Mouse (Mus musculus): Measurements from ENCODE around the gene Adgrf1. TPM values are rescaled to one million over a fixed set of nuclear protein-coding genes. Genes with fewer than 3 reads are reported as not detected.
A peak's percentile ranks its signal among the peaks of the same experiment; 100 is the strongest.

The Adgrf1 gene
- not detected for total RNA-seq (2021)
- long read RNA-seq, experiment 1: 0 reads
- long read RNA-seq, experiment 2: 0 reads

DNA sequence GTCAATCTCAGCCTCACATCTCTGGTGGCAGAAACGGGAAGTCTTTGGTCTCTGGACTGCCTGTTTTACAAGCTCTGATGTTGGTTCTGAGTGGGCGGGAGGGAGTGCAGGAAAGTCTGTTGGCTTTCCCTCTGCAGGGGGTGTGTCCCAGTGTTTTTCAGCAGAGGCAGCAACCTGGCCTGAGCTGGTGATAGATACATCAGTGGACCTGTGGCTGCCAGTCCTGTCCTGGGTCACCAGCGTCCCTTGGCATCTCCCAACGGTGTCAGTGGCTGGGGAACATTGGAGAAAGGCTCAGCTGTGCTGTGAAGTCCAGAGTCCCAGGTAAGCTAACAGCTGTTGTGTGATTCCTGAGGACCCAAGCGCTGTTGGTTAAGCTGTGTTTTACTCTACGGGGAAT is at the start of gene Adgrf1:
TSS of gene Adgrf1 (plus strand) at position 169 of the 400 bp plus-strand sequence.
- no peak for DNase-seq (ENCODE audit: low spot score in 2 of 2)
- intact Hi-C loops (cut with DNase I): no loop called here

DNA sequence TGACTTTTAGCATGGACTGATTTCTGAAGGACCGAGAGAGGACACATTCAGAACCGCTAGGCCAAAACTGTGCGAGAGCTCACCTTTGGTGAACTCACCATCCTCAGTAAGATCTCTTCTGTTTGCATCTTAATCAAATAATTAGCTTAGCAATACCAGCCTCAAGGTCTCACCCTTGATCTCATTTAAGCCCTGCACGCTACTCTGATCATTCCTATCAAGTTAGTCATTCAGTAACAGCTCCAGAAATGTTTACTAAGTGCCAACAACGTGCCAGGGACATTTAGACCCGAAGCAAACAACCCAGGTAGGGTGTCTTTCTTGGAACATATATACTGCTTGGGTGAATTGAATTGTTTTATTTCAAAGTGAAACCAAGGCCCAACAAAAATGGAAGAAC is 44.0 kb upstream of the Adgrf1 start:
- intact Hi-C loops (cut with DNase I): no loop called here
- DNase-seq (ENCODE audit: low spot score in 2 of 2): no peak

DNA sequence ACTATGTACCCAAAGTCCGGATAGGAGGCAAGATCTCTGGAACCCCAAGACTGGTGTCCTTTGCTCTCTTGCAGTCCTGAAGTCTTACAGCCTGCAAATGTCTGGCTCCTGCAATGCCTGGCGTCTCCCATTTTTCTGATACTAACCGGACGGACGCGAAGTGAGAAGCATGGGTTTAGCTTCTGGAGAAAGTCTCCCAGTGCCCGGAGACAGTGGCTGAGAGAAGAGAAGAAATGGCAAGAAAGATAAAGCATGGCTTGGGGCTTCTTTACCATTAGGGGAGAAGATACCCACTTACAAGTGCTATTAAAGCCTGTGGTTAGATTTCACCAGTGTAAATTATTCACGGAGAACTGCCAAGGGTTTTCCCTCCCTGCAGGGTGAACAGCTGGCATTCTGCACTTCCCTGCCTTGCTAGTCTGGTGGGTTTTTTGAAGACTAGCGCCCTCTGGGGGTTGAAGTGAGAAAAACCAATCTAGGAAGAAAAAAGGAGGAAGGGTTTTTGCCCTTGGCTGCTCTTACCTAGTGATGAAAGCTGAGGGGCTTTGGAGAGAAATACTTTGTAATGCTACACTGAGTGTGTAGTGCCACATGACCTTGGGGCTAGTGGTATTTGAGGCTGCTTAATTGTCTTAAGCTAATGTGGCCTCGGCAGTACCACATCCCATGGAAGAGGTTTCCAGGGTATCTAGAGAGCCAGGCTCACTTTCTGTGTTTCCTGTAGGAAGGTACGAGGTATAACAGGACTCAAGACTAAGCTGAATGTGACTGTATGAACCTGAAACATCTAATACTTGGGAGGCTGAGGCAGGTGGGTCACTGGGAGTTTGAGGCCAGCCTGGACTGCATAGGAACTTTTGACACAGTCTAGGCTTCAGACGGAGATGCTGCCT is 40.3 kb upstream of the Adgrf1 start:
- DNase-seq (ENCODE audit: low spot score in 2 of 2): peak; percentile 79 to 80
- intact Hi-C loops (cut with DNase I): loop anchor here (1.0 kb wide), 2 partner anchors 214 to 218 kb away; partner anchors contain the start of gene Tnfrsf21

DNA sequence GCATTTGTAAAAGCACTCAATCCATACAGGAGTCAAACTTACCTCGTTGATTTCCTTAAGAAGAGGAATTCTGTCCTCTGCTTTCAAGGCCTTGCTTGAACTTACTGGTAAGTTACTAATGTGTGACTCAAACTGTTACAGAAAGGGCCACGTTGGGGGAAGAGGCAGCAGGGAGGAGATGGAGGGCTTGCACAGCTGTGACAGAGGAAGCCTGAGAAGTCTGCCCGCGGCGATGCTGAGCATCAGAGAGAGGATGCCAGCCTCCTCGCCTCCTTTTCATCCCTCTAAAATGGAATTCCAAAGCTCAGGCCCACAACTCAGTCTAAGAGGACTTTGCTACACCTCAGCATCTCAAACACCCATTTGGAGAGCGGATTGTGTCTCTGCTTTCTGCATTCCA is 39.3 kb upstream of the Adgrf1 start:
- intact Hi-C loops (cut with DNase I): loop anchor here (1.0 kb wide), 1 partner anchor 215 kb away; the partner anchor contains the start of gene Tnfrsf21
- DNase-seq (ENCODE audit: low spot score in 2 of 2): no peak

DNA sequence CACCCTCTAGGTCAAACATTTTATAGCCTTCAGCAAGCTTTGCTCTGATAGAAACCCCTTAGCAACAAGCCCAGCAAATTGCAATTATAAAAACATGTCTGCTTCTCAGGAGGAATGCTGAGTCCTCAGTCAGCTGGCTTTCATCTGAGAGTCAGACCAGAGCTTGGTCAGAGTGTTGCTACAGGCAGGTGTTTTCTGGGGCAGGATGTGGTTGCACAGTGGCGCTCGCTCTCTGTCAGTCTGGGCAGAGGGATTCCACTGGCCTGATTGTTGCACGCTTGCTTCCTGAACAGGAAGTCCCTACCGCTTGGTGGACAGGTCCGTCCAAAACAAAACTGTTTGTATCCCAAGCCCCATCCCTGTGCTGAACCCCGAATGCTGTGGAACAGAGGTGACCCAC is 37.4 kb upstream of the Adgrf1 start:
- DNase-seq (ENCODE audit: low spot score in 2 of 2): no peak
- intact Hi-C loops (cut with DNase I): no loop called here

DNA sequence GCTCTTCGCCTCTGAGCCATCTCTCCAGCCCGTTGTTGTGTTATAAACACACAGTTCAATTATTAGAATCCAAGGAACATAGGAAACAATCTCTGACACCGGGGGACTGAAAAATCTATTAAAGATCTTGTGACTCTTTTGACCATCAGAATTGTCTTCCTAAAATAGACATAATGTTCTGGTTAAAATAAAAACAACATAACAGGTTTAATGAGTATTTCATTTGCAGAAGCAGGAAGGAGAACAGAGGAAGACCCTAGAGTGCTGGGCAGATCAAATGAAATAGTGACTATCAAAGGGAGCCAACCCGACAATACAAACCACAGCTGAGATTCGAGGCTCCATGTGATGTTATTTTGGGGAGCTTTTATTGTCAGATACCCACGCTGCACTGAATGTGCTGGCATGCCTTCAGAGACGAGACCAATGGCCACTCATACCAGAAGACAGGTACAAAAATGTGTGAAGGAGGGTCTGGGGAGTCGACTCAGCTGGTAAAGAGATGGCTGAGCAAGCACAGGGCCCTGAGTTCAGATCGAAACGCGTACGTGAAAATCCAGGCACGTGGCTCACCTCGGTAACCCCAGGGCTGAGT is 33.4 kb upstream of the Adgrf1 start:
- DNase-seq (ENCODE audit: low spot score in 2 of 2): no peak
- intact Hi-C loops (cut with DNase I): no loop called here

DNA sequence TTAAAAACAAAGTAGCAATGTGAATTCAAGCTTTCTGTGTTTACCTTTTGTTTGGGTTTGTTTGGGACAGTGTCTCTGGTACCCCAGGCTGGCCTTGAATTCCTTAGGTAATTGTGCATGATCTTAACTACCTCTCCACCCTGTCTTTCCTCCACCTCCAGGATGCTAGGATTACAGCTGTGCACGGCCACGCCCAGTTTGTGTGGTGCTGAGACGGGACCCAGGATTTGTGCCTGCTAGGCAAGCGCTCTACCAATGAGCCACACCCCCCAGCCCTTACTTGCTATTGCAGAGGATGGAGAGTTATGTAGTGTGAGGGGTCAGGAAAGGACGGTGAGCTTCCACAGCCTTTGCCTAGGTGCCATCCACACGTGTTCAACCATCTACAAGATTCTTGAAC is 31.1 kb upstream of the Adgrf1 start:
- no peak for DNase-seq (ENCODE audit: low spot score in 2 of 2)
- intact Hi-C loops (cut with DNase I): no loop called here

DNA sequence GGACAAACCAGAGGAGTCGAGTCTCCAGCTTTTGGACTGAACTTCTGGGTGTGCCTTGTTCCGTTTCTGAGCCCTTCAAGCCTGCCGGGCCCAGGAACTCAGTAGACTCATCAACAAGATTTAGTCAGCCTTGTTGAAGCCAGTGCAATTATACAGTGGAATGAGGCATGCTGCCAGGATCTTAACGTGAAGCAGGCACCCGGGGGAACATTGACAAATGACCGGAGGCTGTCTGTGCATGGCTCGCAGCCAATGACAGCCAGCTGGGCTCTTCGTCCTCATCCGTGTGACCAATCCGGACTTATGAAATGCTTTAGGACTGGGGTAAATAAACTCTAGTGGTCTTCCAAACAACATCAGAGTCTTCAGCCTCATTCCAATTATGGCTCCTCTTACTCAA is 29.0 kb upstream of the Adgrf1 start:
- intact Hi-C loops (cut with DNase I): no loop called here
- peak; percentile 45 to 46 for DNase-seq (ENCODE audit: low spot score in 2 of 2)

DNA sequence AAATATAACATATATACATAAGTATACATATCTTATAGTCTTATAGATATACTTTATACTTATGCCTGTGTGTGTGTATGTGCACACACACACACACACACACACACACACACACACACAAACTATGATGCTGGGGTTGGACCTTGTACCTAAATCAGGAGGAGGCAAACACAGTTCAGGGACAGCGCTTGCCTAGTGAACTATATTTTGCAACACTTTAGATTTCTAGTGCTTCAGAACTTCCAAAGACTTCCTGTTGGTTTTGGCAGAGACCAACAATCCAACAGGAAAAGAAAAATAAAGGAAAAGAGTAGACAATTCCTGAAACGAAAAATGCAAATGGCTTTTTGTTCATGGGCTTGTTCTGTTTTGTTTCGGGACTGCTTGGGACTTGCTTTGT is 27.5 kb upstream of the Adgrf1 start:
- no peak for DNase-seq (ENCODE audit: low spot score in 2 of 2)
- intact Hi-C loops (cut with DNase I): no loop called here

DNA sequence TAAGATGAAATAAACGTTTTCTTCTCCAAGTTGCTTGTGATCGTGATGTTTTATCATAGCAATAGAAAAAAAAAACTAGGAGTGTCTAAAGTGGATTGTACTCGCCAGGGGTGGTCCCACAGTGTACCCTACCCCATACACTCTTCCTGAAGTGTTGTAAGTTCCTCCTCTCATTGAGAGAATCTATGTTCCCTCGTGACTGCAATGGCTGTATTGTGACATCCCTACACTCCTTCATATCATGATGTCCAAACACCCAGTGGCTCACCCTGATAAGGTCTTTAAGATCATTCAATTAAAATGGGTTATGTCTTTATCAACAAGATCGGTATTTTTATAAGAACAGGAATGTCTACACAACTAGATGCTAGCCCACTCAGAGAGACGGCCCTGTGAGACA is 24.8 kb upstream of the Adgrf1 start:
- intact Hi-C loops (cut with DNase I): no loop called here
- DNase-seq (ENCODE audit: low spot score in 2 of 2): no peak

DNA sequence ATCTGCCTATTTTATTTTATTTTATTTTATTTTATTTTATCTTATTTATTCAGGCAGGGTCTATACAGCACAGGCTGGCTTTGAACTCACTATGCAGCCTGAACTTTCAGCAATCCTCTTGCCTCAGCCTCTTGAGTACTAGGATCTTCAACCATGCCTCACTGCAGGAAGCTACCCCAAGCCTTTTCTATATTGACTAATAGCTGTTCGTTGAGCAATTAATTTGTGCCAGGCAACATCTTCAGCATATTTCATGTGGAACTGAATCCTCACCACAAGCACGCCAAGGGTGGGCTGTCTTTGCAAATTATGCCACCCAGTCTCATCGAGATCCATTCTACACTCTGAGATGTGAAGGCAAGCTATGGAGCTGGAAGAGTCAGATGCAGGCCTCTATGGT is 22.9 kb upstream of the Adgrf1 start:
- intact Hi-C loops (cut with DNase I): no loop called here
- DNase-seq (ENCODE audit: low spot score in 2 of 2): no peak

DNA sequence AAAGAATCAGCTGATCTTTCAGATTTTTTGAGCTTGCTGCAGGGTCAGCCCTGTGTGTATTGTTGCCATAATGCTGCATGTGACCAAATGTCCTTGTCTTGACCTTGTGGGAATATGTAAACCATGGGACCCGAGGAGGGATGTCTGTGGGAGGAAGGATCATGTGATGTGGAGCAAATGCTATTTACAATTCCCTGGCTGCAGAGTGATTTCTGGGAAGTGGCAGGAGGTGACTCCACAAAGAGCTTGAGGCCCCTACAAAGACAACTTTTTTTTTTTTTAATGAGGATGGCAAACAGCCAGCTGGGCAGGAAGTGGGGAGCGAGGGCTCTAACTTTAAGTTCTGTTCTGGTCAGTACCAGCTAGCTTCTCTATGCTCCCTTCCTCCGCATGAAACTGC is 20.5 kb upstream of the Adgrf1 start:
- no peak for DNase-seq (ENCODE audit: low spot score in 2 of 2)
- intact Hi-C loops (cut with DNase I): no loop called here

DNA sequence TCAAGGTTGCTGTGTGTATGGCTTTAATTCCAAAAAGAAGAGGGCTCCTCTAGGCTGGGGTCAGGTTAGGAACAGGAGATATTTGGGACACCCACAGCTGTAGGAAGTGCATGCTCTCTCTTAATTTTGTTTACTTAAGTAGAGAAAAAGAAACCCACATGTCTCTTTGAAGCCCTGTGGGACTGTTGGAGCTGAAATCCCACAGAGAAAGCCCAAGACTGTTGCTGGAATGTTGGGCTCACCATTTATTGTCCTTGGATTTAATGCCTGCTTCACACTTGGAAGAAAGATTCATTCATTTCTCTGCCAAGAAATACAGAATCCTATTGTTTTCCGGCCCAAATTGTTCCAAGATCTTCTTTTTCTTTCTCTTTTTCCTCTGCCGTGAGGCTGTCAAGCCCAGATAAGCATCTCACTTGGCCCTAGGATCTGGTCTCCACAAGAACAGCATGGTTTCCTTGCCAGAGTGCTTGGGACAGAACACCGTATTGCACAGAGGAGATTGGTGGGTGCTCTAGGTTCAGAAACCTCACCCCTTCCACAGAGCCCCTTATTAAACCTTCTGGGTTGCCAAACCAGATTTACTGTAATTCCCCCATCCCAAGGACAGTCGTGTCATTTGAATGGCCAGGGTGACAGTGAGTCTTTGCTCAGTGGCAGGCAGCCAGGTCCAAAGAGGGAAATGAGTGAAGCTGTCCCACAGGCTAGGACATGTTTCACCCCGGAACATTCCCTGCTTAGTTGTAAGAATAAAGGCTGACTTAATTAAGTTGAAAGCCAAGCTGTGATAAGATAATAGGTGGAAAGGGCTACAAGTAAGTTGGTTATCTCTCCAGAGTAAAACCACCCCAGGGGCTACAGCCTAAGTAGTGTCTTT is 18.6 kb upstream of the Adgrf1 start:
- intact Hi-C loops (cut with DNase I): no loop called here
- no peak for DNase-seq (ENCODE audit: low spot score in 2 of 2)

DNA sequence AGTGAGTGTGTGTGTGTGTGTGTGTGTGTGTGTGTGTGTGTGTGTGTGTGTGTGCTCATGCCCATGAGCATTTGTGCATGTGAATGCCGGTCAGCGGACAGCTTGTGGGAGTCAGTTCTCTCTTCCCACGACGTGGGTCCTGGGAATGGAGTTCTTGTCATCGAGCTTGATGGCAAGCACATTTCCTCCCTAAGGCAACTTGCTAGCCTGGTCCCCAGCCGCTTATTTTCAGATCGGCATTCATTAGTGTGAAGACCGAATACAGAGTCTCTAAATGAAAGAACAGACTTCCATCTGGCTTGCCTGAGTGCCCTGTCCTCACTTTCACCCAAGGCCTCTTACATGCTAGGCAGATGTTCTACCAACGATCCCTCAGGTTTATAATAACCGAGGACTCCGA is 17.3 kb upstream of the Adgrf1 start:
- no peak for DNase-seq (ENCODE audit: low spot score in 2 of 2)
- intact Hi-C loops (cut with DNase I): no loop called here

DNA sequence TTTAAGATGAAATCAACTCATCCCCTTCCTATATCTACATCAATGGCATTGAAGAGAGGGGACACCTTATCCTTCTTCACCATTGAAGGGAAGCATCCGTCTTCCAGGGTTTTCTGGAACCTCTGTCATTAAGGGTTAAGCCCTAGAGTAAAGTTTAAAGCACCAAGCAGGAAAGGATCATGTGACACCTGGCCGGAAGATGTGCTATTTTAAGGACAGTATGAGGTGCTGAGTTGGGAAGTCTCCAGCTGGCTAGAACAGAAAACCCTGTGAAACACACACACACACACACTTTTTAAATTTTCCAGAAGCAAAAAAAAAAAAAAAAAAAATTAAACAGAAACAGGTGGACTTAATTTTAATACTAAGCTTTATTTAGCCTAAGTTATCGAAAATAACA is 15.9 kb upstream of the Adgrf1 start:
- intact Hi-C loops (cut with DNase I): no loop called here
- DNase-seq (ENCODE audit: low spot score in 2 of 2): no peak

DNA sequence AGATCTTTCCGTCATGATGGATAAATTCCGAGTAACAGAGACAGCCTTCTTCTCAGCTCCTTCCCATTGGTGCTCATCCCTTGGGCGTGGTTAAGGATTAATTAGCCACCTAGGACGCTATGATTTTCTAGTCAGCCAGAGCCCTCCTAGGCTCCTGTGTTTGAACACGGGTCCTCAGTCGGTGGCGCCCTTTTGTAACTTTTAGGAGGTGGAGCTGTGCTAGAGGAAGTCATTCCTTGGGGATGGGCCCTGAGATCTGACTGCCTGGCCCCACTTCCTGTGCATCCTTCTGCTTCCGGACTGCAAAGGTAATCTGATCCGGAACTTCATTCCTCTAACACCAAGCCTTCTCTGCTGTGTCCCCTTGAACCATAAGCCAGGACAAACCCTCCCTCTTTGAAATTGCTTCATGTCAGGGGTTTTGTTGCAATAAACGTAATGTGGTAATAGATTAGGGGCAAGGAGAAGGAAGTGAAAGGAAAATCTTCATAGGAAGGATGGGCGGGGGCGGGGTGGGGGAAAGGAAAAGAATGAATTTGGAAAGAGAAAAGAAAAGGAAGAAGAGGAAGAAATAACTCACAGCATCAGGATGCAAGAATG is 13.5 kb upstream of the Adgrf1 start:
- intact Hi-C loops (cut with DNase I): no loop called here

DNA sequence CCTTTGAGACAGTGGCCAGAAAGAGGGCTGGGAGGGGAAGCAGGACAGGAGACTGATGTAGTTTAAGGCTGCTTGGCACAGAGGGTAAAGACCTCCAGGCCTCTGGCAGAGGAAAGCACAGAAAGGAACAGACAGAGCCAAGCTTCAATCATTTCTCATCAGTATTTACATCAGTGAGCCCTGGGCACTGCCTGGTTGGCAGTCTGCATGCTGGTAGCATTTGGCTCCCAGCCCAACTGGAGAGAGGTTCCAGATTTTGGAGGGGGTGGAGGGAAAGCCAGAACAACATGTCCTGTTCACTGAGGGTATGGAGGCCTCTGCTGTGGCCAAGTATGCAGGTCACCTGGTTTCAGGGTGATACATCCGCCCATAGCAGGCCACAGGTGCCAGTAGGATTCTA is 12.4 kb upstream of the Adgrf1 start:
- peak in 1 of 2 experiments; percentile 23 for DNase-seq (ENCODE audit: low spot score in 2 of 2)
- intact Hi-C loops (cut with DNase I): no loop called here

More for the DNA sequence above, 13.5 kb upstream of the Adgrf1 start:
- no peak for DNase-seq (ENCODE audit: low spot score in 2 of 2)

DNA sequence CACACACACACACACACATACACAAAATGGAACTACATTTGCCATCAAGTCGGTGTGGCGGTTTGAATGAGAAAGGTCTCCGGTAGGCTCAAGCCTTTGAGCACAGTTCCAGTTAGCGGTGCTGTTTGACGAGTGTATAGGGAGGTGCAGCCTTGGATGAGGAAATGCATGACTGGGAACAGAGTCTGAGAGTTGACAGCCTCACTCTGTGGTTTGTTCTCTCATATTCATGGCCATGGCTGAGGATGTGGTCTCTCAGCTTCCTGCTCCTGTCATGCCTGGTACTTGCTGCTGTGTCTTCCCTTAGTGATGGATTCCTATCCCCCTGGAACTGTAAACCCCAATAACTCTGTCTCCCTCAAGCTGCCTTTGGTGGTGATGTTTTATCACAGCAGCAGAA is 8.2 kb upstream of the Adgrf1 start:
- intact Hi-C loops (cut with DNase I): no loop called here
- no peak for DNase-seq (ENCODE audit: low spot score in 2 of 2)

DNA sequence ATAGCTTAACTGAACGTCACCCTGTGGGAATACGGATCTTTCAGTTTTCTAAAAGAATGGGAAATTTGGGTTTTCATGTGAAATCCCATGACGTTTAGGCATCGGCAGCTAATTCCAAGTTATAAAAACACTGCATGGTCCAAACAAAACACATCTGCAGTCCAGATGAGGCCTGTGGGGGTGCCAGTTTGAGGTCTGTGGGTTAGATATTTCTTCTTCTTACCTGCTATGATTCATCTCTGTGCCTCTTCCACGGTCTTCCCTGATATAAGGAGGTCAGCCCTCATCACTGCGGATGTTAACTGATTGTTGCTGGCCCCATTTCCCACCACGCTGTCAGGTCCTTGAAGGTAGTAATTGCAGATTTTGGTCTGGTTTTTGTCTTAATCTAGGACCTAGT is 5.4 kb upstream of the Adgrf1 start:
- DNase-seq (ENCODE audit: low spot score in 2 of 2): no peak
- intact Hi-C loops (cut with DNase I): loop anchor here (1.0 to 5.0 kb wide), 3 partner anchors 196 to 348 kb away; no protein-coding TSS in a partner anchor
